Mouse (Mus musculus) lung, adult 2 months (tissue): ENCODE data around the gene Clic1.

Source experiments
- CTCF ChIP-seq: fragments of 200-500 bp; IDR thresholded peaks from 2 replicates; pipeline ENCODE4 v1.5.1; 2011; ENCODE audit warnings: mild to moderate bottlenecking, low read length, control low read depth; ENCODE audit not compliant: insufficient read depth
- POLR2A ChIP-seq: fragments of 200-500 bp; IDR thresholded peaks from 2 replicates; pipeline ENCODE4 v1.6.1; 2011; ENCODE audit warnings: low read depth, mild to moderate bottlenecking, control low read depth, low read length, borderline replicate concordance; ENCODE audit errors: extremely low read depth

DNA sequence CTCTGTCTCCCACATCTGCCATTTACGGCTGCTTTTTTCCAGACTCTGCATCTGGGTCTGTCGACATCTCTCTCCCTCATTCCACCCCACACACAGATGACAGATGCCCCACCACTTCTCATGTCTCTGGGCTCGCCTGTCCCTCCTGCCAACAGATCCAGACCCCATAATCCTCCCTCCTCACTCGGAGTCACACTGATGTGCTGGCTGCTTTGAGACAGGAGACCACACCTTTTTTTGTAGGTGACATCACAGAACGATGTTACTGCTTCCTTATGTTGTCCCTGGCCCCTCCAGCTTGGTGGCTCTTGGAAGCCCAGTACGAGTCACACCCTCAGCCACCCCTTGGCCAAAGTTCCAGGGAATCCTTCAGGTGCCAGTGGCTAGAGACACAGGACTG, 30.5 kb downstream of the Clic1 start:
- TF ChIP-seq CTCF (no peak), POLR2A (no peak)
